Mouse (Mus musculus) ES-E14 (cell line): ENCODE results near the gene Fcer1g.

ENCODE experiments used
- CHD2 ChIP-seq: IDR thresholded peaks from 2 replicates; pipeline ENCODE4 v1.6.1; 2014; ENCODE audit warnings: mild to moderate bottlenecking, low read depth, low read length, inconsistent platforms
- HCFC1 ChIP-seq: IDR thresholded peaks from 2 replicates; pipeline ENCODE4 v1.6.1; 2012; ENCODE audit warnings: low read length, inconsistent platforms, borderline replicate concordance; ENCODE audit not compliant: insufficient read depth
- MAFK ChIP-seq: IDR thresholded peaks from 2 replicates; pipeline ENCODE4 v1.6.1; 2014; ENCODE audit warnings: mild to moderate bottlenecking, low read depth, low read length, inconsistent platforms; ENCODE audit not compliant: insufficient read depth
- ZC3H11A ChIP-seq: IDR thresholded peaks from 2 replicates; pipeline ENCODE4 v1.6.1; 2012; ENCODE audit warnings: low read depth, mild to moderate bottlenecking, inconsistent platforms, low read length, borderline replicate concordance
- ZNF384 ChIP-seq: IDR thresholded peaks from 2 replicates; pipeline ENCODE4 v1.6.1; 2012; ENCODE audit warnings: low read depth, low read length, inconsistent platforms

DNA sequence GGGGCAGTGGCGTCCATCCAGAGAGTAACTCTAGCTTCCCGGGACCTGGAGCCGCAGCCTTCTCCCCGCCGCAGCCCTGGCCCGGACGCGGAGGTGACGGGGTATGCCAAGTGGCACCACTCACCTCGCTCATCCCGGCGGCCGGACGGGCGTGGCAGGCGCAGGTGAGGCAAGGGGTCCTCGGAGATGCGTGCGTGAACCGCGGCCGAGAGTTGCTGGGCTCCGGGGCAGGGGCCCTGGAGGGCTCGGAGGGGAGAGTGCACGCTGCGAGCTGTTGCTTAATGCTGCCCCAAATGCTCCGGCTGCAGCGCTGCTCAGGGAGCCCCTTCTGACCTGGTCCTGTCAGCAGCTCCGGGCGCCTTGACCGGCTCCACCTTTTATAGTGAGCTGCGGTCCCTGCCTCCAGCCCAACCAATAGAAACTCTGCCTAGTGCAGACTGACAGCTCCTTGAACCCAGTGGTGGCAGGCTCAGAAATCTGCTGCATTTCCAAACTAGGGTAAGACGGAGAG lies 38.2 kb downstream of the Fcer1g start, which contains the start of gene Pcp4l1:
- TF ChIP-seq MAFK (no peak), HCFC1 (no peak), ZNF384 (no peak), ZC3H11A (no peak), CHD2 (peak; percentile 69; the same call in 1 of the 2 replicates)
